Mouse (Mus musculus): ENCODE measurements around the gene Btbd2. TPM values are rescaled to one million over a fixed set of nuclear protein-coding genes. Genes with fewer than 3 reads are reported as not detected.

Gene Btbd2
- polyA plus RNA-seq, 1 experiment from 2014 or later: 9.2 TPM

DNA sequence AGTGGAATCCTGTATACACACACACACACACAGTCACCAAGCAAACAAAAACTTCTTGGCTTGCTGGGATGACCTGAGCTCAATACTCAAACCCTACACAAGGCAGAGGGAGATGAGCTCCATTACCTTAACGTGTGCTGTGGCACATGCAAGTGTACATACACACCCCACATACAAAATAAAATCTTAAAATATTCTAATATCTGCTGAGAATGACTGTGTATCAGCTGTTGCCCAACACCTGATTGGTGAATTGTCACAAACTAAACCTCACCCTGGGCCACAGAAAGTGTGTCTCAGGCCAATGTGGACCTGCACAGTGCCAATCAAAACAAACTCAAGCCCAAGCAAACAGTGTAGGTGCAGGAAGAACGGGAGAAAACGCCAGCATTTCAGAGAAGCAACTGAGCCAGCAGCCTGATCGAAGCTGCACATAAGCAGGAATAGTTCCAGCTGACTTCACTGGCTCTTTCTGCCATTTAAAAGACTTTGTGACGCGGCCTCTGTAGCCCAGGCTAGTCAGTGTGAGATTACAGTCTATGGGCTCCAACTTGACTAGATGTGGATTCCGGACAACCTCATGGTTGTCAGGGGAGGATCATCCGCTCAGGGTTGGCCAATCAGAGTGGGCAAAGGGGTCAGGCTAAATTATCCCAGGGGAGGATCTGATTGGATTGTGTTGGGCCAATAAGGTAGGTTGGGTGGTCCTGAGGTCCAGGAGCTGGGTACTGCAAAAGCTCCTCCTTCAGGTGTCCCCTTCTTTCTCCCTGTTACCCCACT is 37.2 kb downstream of the Btbd2 start:
- Histone ChIP-seq H3K9me3 (ENCODE audit: control insufficient read depth, low read length) (no peaks in the 10 kb centered on the region), H3K36me3 (ENCODE audit: control insufficient read depth, insufficient read depth, low read length) (peaks cover 7% of the 10 kb centered on the region), H3K27ac (ENCODE audit: low read length) (no peak overlapping the region), H3K4me2 (ENCODE audit: low read depth, low read length) (no peak overlapping the region), H3K4me1 (ENCODE audit: control insufficient read depth, insufficient read depth, low read length) (peaks cover 20% of the 10 kb centered on the region), H3K4me3 (ENCODE audit: low read length) (no peak overlapping the region), H3K9ac (ENCODE audit: low read depth, low read length) (no peak overlapping the region), H3K27me3 (replicated peaks; ENCODE audit: control insufficient read depth, insufficient read depth, low read length) (no peaks in the 10 kb centered on the region)
- no peak for ATAC-seq
- WGBS: 42% methylated on average over 8 of the region's 8 CpGs

DNA sequence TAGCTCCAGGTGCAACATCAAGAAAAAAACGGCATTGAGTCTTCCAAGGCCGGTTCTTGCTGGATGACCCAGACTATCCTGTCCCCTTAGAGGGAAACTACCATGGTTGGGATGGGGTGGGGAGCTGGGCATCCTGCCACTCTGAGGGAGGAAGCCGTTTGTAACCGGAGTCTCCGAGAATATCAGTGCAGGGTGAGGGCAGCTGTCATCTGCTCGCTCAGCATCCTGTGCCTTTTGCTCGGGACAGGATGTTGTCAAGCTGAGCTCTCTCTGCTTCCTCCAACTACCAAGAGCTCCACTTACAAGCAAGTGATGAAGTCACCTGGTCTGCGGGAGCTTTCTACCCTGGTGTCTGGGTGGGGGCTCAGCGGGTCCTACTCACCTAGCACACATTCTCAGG is 38.7 kb downstream of the Btbd2 start:
- H3K9ac ChIP-seq (ENCODE audit: low read depth, low read length): no peak overlapping the region
- H3K27ac ChIP-seq (ENCODE audit: low read length): no peak overlapping the region
- H3K4me2 ChIP-seq (ENCODE audit: low read depth, low read length): no peak overlapping the region
- no peaks in the 10 kb centered on the region for H3K27me3 ChIP-seq (replicated peaks; ENCODE audit: control insufficient read depth, insufficient read depth, low read length)
- no peaks in the 10 kb centered on the region for H3K9me3 ChIP-seq (ENCODE audit: control insufficient read depth, low read length)
- no peak overlapping the region for H3K4me3 ChIP-seq (ENCODE audit: low read length)
- 73% methylated on average over 9 of the region's 9 CpGs for WGBS
- H3K36me3 ChIP-seq (ENCODE audit: control insufficient read depth, insufficient read depth, low read length): peaks cover 12% of the 10 kb centered on the region
- no peak for ATAC-seq
- H3K4me1 ChIP-seq (ENCODE audit: control insufficient read depth, insufficient read depth, low read length): peaks cover 5% of the 10 kb centered on the region

DNA sequence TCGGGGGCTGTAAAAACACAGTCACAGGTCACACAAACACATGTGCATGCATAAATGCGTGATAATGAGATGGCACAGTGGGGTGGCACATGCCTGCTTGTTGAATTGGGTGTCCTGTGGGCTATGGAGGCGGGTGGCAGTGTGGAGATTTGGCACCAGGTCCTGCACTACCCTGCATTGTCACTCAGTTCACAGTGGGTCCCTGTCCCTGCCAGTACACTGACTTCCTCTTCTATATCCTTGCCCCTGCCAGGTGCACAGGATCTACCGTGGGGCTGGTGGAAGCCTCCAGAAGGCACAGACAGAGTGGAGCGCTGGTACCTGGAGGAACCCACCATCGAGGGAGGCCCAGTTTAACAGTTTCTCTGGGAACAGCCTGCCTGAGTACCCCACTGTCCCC is 42.5 kb downstream of the Btbd2 start:
- Histone ChIP-seq H3K4me3 (ENCODE audit: low read length) (no peak overlapping the region), H3K9me3 (ENCODE audit: control insufficient read depth, low read length) (no peaks in the 10 kb centered on the region), H3K9ac (ENCODE audit: low read depth, low read length) (no peak overlapping the region), H3K27ac (ENCODE audit: low read length) (no peak overlapping the region), H3K27me3 (replicated peaks; ENCODE audit: control insufficient read depth, insufficient read depth, low read length) (no peaks in the 10 kb centered on the region), H3K36me3 (ENCODE audit: control insufficient read depth, insufficient read depth, low read length) (peaks cover 16% of the 10 kb centered on the region), H3K4me2 (ENCODE audit: low read depth, low read length) (no peak overlapping the region), H3K4me1 (ENCODE audit: control insufficient read depth, insufficient read depth, low read length) (no peaks in the 10 kb centered on the region)
- no peak for ATAC-seq
- 87% methylated on average over 6 of the region's 6 CpGs for WGBS

DNA sequence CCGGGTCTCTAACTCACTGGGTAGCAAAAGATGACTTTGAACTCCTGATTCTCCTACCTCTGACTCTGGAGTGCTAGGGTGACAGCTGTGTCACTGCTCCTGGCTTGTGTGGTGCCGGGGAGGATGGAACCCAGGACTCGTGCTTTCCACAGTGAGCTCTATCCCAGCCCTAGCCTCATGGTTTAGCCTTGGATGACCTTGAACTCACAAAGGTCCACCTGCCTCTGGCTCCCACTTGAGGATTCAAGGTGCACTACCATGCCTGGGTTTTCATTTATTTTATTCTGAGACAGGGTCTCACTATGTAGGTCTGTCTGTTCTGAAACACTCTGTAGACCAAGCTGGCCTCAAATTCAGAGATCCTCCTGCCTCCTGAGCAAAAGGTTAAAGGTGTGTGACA is 43.0 kb downstream of the Btbd2 start:
- no peak for ATAC-seq
- no peaks in the 10 kb centered on the region for H3K4me1 ChIP-seq (ENCODE audit: control insufficient read depth, insufficient read depth, low read length)

DNA sequence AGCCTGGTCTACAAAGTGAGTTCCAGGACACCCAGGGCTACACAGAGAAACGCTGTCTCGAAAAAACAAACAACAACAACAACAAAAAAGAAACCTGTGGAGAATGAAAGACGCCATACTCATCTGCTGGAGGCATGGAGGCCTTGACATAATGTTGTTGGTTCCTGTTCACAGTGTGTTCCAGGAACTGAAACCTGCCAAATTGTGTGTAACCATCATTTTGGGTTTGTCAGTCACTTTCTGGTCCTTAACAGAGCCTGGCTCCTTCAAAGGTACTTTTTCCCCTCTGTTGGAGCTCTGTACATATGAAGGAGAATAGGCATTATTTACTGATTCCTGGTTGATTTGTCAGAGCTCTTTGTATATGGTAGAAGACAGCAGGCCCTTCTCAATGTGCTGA is 45.0 kb downstream of the Btbd2 start:
- WGBS: 92% methylated on average over 3 of the region's 3 CpGs
- Histone ChIP-seq H3K36me3 (ENCODE audit: control insufficient read depth, insufficient read depth, low read length) (peaks cover 35% of the 10 kb centered on the region), H3K27me3 (replicated peaks; ENCODE audit: control insufficient read depth, insufficient read depth, low read length) (no peaks in the 10 kb centered on the region), H3K27ac (ENCODE audit: low read length) (no peak overlapping the region), H3K9me3 (ENCODE audit: control insufficient read depth, low read length) (no peaks in the 10 kb centered on the region), H3K4me1 (ENCODE audit: control insufficient read depth, insufficient read depth, low read length) (peaks cover 1% of the 10 kb centered on the region; the same call in 1 of the 2 replicates), H3K9ac (ENCODE audit: low read depth, low read length) (no peak overlapping the region), H3K4me2 (ENCODE audit: low read depth, low read length) (no peak overlapping the region), H3K4me3 (ENCODE audit: low read length) (no peak overlapping the region)
- ATAC-seq: no peak

More for the DNA sequence above, 43.0 kb downstream of the Btbd2 start:
- WGBS: 82% methylated on average over 3 of the region's 3 CpGs
- Histone ChIP-seq H3K27me3 (replicated peaks; ENCODE audit: control insufficient read depth, insufficient read depth, low read length) (no peaks in the 10 kb centered on the region), H3K4me2 (ENCODE audit: low read depth, low read length) (no peak overlapping the region), H3K36me3 (ENCODE audit: control insufficient read depth, insufficient read depth, low read length) (peaks cover 17% of the 10 kb centered on the region), H3K9me3 (ENCODE audit: control insufficient read depth, low read length) (no peaks in the 10 kb centered on the region), H3K27ac (ENCODE audit: low read length) (no peak overlapping the region), H3K9ac (ENCODE audit: low read depth, low read length) (no peak overlapping the region), H3K4me3 (ENCODE audit: low read length) (no peak overlapping the region)

DNA sequence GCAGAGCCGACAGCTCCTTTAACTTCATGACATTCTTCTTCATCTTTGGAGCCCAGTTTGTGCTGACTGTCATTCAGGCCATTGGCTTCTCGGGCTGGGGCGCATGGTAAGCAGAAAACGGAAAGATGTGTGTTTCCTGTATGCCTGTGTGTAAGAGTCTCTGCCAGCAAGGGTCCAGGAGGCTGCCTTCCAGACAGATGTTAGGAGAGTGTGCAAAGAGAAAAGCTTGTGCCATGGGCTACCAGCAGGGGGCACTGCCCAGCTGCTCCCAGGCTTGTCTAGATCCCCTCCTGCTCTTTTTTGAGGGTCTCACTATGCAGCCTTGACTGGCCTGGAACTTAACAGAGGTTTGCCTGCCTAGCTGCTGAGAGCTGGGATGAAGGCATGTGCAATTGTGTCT is 45.8 kb downstream of the Btbd2 start:
- H3K9me3 ChIP-seq (ENCODE audit: control insufficient read depth, low read length): no peaks in the 10 kb centered on the region
- ATAC-seq: no peak
- no peak overlapping the region for H3K4me3 ChIP-seq (ENCODE audit: low read length)
- H3K4me1 ChIP-seq (ENCODE audit: control insufficient read depth, insufficient read depth, low read length): peaks cover 5% of the 10 kb centered on the region
- peaks cover 42% of the 10 kb centered on the region for H3K36me3 ChIP-seq (ENCODE audit: control insufficient read depth, insufficient read depth, low read length)
- H3K4me2 ChIP-seq (ENCODE audit: low read depth, low read length): no peak overlapping the region
- H3K27me3 ChIP-seq (replicated peaks; ENCODE audit: control insufficient read depth, insufficient read depth, low read length): no peaks in the 10 kb centered on the region
- no peak overlapping the region for H3K27ac ChIP-seq (ENCODE audit: low read length)
- H3K9ac ChIP-seq (ENCODE audit: low read depth, low read length): no peak overlapping the region
- WGBS: 64% methylated on average over 4 of the region's 4 CpGs

DNA sequence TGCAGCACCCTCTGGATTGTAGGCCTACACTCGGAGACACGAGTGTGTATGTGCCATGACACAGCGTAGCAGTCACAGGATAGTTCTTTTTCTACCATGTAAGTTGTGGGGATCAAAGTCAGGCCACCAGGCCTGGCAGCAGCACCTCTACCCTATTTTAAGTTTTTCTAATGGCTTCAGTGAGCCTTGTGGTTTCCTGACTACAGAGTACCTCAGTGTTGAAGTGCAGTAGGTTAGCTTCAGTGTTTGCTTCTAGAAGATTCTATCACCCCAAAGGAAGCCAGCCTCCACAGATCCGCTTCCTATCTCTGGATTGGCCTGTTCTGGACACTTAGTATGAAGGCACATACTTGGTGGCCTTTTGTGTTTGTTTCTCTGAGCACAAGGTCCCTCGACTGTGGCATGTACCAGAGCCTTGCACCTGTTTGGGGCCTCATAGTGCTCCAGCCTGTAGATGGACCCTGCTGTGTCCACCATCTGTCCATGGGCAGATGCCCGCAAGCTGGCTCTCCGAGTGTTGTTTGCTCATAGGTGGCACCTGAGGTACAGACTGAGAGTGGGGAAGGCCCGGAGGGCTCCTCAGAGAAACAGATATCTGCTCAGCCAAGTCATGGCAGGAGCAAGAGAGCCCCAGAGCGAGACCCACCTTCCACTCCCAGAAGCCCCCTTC is 46.6 kb downstream of the Btbd2 start:
- Histone ChIP-seq H3K4me1 (ENCODE audit: control insufficient read depth, insufficient read depth, low read length) (peaks cover 8% of the 10 kb centered on the region), H3K27me3 (replicated peaks; ENCODE audit: control insufficient read depth, insufficient read depth, low read length) (no peaks in the 10 kb centered on the region), H3K36me3 (ENCODE audit: control insufficient read depth, insufficient read depth, low read length) (peaks cover 37% of the 10 kb centered on the region), H3K4me3 (ENCODE audit: low read length) (no peak overlapping the region), H3K9ac (ENCODE audit: low read depth, low read length) (no peak overlapping the region), H3K27ac (ENCODE audit: low read length) (no peak overlapping the region), H3K4me2 (ENCODE audit: low read depth, low read length) (no peak overlapping the region), H3K9me3 (ENCODE audit: control insufficient read depth, low read length) (no peaks in the 10 kb centered on the region)
- WGBS: 93% methylated on average over 9 of the region's 9 CpGs
- ATAC-seq: no peak

GRCm38 (mm10) chr10:80609269-80609924 is 47.5 kb downstream of the Btbd2 start:
- Histone ChIP-seq H3K4me3 (ENCODE audit: low read length) (no peak overlapping the region), H3K27me3 (replicated peaks; ENCODE audit: control insufficient read depth, insufficient read depth, low read length) (no peaks in the 10 kb centered on the region), H3K9me3 (ENCODE audit: control insufficient read depth, low read length) (no peaks in the 10 kb centered on the region), H3K27ac (ENCODE audit: low read length) (no peak overlapping the region), H3K4me2 (ENCODE audit: low read depth, low read length) (no peak overlapping the region), H3K36me3 (ENCODE audit: control insufficient read depth, insufficient read depth, low read length) (peaks cover 33% of the 10 kb centered on the region), H3K4me1 (ENCODE audit: control insufficient read depth, insufficient read depth, low read length) (peaks cover 10% of the 10 kb centered on the region), H3K9ac (ENCODE audit: low read depth, low read length) (no peak overlapping the region)
- WGBS: 88% methylated on average over 10 of the region's 10 CpGs
- no peak for ATAC-seq

DNA sequence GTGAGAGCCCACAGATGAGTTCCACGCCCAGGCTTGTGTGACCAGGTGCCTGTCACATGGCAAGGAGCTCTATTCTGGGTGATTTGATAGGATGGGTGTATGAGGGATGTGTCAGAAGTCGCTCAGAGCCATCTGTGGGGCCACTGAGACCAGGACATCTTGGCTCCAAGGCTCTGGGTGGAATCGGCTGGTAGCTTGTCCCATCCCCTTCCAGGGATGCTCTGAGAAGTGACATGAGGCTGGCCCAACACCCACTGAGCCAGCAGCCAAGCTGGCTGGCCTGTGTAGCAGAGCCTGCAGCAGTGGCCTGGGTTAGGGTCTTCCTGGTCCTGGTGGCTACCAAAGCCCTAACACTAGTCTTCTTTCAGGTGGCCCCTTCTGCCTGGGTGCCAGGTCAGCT is 48.4 kb downstream of the Btbd2 start:
- Histone ChIP-seq H3K4me1 (ENCODE audit: control insufficient read depth, insufficient read depth, low read length) (peaks cover 20% of the 10 kb centered on the region), H3K36me3 (ENCODE audit: control insufficient read depth, insufficient read depth, low read length) (peaks cover 30% of the 10 kb centered on the region), H3K27me3 (replicated peaks; ENCODE audit: control insufficient read depth, insufficient read depth, low read length) (no peaks in the 10 kb centered on the region), H3K9ac (ENCODE audit: low read depth, low read length) (no peak overlapping the region), H3K4me3 (ENCODE audit: low read length) (no peak overlapping the region), H3K4me2 (ENCODE audit: low read depth, low read length) (no peak overlapping the region), H3K27ac (ENCODE audit: low read length) (no peak overlapping the region), H3K9me3 (ENCODE audit: control insufficient read depth, low read length) (no peaks in the 10 kb centered on the region)
- ATAC-seq: no peak
- 93% methylated on average over 3 of the region's 3 CpGs for WGBS
